Mouse (Mus musculus): ENCODE data around the gene Ngdn.

DNA sequence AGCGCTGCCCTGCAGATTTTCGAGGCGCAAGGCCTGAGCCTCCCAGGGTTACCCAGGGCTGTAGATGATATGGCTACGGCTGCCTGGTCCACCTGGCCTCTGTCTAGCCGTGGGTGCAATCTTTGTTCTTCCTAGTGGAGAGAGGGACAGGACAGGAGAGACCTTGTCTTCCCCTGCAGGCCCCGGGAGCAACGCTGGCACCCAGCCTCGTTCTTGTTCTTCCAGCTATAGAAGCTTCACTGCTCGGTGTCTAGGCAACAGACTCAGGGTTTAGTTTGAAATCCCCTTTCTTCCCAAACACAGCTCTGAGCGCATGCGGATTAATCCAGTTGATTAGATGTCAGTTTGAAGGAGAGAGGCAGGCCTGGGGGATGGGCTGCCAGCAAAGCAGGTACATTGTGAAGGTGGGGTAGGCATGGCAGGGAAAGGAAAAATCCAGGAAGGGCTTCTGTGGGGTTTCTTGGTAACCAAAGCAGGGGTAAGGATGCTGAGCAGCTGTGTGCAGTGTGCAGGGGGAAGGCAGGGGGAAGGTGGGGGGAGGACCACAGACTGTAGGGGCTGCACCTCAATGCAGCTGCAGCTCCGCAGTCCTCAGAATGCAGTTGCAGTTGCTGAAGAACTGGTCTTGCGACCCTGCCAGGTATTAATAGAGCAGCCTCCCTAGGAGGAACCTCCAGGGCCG lies 19.7 kb upstream of the Ngdn start:
- TF ChIP-seq HCFC1 (IDR thresholded peaks at IDR 0.05; ENCODE audit: borderline replicate concordance, insufficient read depth, low read length) (no peak), CHD2 (IDR thresholded peaks at IDR 0.05; ENCODE audit: low read depth, low read length) (no peak), ZC3H11A (IDR thresholded peaks at IDR 0.05; ENCODE audit: borderline replicate concordance, low read depth, low read length) (no peak)
